Mouse (Mus musculus) erythroblast, adult 5-6 weeks (primary cell): ENCODE measurements around the gene Eps8l2. TPM values are rescaled to one million over a fixed set of nuclear protein-coding genes. Genes with fewer than 3 reads are reported as not detected.

Experiments used
- ATAC-seq: replicated peaks from 2 replicates; pipeline ENCODE4 v1.8.0; 2016; ENCODE audit warnings: moderate number of reproducible peaks, mild to moderate bottlenecking, moderate TSS enrichment, inconsistent platforms; ENCODE audit not compliant: poor library complexity, low FRiP score, severe bottlenecking
- total RNA-seq, 2 experiments: library from RNA; stranded (forward) in 1 of 2; stranded (reverse) in 1 of 2; fragments of 150-400 nt in 1 of 2; fragments of 200-764, 138-1000 nt in 1 of 2; gene quantifications; 2 replicates each; pipeline versions ENCODE4 v1.2.3 to v1.2.4; 2015 to 2017; ENCODE audit warnings: low replicate concordance in 2 of 2

Eps8l2 gene
- total RNA-seq (2015; ENCODE audit: low replicate concordance) = not detected in 2 replicates
- not detected in 2 replicates for total RNA-seq (2017; ENCODE audit: low replicate concordance)

DNA sequence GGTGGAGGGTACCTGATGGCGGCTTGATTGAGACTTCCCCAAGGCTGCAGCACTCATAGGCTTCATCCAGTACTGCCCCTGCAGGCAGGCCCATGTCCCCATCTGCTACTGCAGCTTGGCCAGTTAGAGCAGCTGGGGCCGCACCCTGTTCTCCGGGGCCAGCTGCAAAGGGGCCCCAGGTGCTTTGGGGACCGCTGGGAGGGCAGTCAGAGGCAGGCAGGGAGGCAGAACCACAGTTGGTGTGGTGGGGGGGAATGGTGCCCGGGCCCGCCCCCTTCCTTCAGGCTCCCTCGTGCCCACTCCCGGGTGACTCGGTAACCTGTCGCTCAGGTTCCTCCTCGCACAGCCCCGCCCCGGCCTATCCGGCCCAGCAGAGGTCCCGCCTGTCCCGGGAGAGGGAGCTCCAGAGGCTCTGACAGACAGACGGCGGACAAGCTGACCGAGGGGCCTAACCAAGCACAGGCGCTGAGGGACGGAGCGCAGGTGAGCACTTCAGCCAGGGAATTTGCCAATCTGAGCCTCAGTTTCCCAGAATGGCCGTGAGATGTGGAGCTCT, at the start of gene Eps8l2:
Gene Eps8l2 (plus strand): TSS at position 305 of the 556 bp plus-strand sequence.
- peak; percentile 56; the same call in 1 of the 2 replicates for ATAC-seq

DNA sequence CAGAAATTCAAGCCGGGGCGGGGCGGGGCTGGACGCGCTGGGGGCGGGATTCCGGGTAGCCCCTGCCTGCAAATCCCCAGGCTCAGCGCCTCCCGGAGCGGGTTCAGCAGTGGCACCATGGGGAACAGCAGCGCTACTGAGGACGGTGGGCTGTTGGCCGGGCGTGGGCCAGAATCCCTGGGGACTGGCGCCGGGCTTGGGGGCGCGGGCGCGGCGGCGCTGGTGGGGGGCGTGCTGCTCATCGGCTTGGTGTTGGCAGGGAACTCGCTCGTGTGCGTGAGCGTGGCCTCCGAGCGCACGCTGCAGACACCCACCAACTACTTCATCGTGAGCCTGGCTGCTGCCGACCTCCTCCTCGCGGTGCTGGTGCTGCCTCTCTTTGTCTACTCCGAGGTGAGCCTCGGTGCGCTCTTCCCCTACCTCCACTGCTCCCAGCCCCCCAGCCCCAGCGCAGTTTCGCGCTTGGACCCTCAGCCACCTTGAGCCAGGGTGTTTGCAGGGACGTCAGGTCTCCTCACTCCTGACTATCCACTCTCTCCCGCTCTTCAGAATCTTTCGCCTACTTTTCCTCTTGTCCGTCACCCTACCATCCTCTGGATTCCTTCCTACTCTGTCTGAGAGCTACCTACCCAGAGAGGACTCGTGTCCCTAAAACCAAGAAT, 46.6 kb upstream of the Eps8l2 start, which contains the start of gene Drd4:
Gene Drd4 (plus strand): TSS at position 86 of the 662 bp plus-strand sequence.
- no peak for ATAC-seq

DNA sequence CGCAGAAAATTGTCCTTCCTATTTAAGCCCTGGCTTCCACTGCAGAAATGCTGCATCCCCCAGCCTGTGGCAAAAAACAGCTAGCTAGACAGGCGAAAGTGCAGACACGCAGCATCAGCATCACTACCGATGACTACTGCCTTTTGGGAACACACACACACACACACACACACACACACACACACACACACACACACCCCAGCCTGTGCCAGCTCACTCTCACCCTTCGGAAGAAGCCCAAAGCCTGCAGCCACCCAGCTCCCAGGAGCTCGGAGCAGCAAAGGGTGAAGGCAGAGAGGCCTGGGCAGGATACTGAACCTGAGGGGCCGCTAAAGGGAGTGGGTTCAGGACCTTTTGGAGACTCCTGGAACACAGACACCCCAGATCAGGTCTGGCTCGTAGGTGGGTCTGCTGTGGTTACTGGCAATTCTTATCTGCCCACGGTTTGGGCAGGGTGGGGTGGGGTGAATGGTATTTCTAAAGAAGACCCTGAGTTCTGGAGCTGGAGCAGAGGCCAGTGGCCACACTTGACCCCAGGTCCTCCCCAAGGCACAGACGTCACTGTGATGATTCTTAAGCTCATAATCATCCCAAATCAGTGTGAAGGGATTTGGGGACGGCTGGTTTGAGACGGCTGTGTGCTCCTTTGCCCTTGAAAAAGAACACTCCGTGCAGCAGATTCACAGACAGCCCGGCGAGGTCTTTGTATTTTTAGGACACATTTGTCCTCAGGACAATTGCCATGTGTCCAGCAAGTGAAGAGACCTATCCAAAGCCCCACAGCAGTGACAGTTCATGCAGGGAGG, 45.9 kb upstream of the Eps8l2 start:
- ATAC-seq = no peak

- no peak for ATAC-seq
Measured at GRCm38 (mm10) chr7:141293852-141294471, 44.7 kb upstream of the Eps8l2 start.

- ATAC-seq = no peak
Measured at GRCm38 (mm10) chr7:141294479-141294878, 44.2 kb upstream of the Eps8l2 start.

- no peak for ATAC-seq
Measured at GRCm38 (mm10) chr7:141297926-141298650, 40.6 kb upstream of the Eps8l2 start.

DNA sequence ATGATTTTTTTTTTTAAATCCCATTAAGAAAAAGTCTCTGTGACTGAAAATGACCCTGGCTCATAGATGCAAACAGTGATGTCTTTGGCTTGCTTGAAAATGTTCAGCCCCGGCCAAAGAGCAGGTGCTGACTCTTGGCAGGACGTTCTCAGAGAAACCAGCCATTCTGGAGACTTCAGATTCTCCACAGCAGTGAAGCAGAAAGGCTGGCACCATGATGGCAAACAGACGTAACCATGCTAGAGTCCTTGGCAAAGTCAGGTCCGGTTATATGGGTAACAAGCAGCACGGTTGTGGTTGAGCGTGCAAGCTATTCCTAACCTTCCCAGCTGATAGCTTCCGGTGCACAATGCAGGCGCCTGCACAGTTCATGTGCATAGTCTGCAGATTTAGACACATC, 39.5 kb upstream of the Eps8l2 start:
- ATAC-seq = no peak

DNA sequence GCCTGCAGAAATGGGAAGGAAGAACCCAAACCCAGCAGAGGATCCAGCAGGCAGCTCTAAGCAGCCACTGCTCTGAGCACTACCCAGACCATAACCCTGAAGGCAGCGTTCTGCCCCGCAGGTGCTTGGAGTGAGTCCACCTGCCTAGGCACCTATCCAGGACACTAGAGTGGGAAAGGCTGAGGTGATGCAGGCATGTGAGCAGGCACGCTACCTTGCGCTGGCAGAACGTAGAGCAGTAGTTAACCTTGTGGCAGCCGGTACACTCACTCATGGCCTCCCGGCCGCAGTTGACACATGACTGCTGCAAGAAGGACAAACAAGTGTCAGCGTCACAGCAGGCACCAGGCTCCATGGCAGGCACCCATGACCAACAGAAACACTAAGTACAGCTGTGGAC, 37.3 kb upstream of the Eps8l2 start:
- no peak for ATAC-seq

DNA sequence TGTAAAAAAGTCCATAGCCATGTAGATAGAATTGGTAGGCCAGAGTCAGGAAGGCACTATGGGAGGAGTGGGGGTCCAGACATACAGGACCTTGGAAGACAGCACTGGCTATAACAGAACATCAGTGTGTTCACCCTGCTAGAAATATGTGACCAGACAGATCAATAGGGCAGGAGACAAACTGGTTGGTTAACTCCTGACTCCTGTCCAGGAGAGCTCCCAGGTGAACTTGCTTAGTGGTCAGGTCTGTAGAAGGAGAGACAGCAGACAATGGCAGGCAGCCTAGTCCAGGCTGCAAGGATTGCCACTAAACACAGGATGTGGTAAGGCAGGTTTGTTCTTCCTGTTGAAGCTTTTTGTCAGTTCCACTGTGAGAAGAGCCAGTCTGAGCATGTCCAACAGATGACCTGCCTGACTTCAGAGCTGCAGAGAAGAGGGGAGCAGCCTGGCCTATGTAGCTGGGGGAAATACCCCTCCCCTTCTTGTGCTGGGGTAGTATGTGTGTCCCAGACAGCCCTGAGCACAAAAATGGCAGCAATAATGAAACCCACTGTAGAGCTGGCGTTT, 35.9 kb upstream of the Eps8l2 start:
- ATAC-seq = no peak

DNA sequence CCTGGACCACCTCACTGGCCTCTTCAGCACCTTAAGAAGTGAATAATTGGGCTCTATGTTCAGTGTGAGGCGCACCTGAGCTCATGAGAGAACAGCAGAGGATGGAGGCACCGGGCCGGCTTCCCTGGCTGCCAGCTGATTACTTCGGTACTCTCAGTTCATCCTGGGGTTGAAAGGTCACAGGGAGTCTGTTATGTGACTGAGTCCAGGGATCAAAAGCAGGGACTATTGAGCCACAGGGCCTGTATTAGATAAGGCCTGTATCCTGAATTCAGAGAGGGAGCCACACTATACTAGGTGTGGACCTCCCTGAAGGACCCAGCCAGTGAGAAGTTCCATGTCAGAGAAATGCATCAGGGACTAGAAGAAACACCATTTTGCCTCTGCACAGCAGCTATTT, 34.1 kb upstream of the Eps8l2 start:
- ATAC-seq = no peak

DNA sequence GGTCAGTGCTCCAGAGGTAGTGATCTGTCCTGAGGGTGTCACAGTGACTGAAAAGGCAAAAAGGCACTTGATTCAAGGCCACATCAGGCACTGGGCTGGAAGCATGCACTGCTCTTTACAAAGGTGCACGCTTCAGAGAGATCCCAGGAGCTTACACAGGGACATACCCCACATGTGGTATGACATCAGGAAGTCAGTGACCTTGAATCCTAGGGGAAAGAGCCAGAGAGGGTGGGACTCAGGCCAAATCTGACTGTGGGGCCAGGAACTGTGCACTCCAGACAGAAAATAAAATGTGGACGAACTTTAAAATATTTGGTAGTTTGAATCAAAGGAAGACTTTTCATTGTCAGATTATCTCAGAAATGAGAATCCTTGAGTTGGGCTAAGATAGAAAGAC, 24.3 kb upstream of the Eps8l2 start:
- no peak for ATAC-seq

- no peak for ATAC-seq
Measured at GRCm38 (mm10) chr7:141315076-141315475, 23.6 kb upstream of the Eps8l2 start.

DNA sequence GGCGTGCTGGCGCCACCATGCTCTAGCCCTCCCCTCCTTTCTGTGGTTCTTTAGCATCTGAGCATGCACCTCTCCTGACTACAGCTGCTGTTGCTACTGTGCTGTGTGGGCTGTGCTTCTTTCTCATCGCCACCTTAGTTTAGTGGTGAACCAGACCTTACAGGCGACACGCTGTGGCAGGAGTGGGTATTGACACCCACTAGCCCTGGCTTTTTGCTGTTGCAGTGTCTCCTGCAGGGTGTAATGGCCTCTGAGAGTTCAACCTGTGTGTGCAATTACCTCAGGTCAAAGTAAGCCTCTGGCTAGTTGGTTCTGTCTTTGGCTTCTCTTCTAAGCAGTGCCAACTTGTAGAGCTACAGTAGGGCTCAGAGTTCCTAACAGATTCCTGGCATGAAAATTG, 22.7 kb upstream of the Eps8l2 start:
- peak; percentile 73 for ATAC-seq

DNA sequence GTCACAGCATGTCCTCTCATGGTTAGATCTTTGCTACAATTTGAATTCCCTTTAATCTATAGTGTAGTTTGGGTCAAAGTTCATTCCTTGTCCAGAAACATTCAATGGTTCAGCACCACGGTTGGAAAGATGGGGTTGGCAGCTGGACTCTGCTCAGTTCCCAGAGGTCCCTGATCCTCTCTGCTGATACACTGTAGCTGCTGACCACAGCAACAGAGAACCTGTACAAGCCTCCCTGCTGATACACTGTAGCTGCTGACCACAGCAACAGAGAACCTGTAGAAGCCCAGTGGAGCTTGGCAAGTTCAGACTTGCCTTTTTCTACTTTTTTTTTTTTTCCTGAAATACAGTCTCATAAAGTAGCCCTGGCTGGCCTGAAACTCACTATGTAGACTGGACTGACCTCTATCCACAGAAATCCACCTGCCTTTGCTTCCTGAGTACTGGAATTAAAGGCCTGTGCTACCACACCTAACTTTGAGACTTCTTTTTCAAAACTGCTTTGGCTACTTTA, 21.0 kb upstream of the Eps8l2 start:
- no peak for ATAC-seq

GRCm38 (mm10) chr7:141319446-141319845, 19.2 kb upstream of the Eps8l2 start:
- no peak for ATAC-seq

- ATAC-seq = no peak
Measured at GRCm38 (mm10) chr7:141324686-141325085, 14.0 kb upstream of the Eps8l2 start.

GRCm38 (mm10) chr7:141326546-141327446, 11.9 kb upstream of the Eps8l2 start:
- ATAC-seq = peak; percentile 16
